Mouse (Mus musculus) cerebellum, adult 9-11 months (tissue): ENCODE measurements at regions not wholly inside any gene's neighbourhood (a gene's known extent, or its start where the extent isn't known, plus 50 kb on each side); places are given as distances from the start of the nearest gene placed in this dataset.

ENCODE experiments used
- DNase-seq: peaks from one replicate; pipeline ENCODE4 v3.0.0; 2022

DNA sequence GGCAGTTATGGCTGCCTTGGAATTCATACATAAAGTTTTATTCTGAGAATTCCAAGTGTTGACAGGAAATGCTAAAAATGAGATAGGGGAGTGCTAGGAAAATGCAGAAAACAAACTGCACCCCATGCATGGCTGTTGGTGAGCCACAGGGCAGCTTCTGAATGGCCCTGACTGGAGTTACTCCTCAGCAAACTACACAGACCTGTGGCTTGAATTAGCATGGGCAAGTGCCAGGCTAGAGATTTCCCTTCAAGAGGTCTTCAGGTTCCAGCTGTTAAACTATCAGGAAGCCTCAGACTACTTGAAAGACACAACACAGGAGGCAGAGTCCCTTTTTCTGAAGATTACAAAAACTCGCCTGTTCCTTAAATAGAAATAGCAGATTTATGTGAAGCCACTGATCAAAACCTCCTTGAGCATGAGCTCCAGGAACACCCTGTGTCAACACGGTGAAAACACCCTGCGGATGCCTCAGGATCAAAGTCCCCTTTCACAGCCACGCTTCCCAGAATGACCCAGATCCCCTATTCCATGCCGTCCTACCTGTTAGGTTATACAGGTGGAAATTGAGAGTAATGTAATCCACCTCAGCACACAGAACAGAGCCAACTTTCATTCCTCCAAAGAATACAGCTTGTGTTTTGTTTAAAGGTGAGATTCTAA, 217.9 kb upstream of the Impg1 start:
- DNase-seq = no peak

DNA sequence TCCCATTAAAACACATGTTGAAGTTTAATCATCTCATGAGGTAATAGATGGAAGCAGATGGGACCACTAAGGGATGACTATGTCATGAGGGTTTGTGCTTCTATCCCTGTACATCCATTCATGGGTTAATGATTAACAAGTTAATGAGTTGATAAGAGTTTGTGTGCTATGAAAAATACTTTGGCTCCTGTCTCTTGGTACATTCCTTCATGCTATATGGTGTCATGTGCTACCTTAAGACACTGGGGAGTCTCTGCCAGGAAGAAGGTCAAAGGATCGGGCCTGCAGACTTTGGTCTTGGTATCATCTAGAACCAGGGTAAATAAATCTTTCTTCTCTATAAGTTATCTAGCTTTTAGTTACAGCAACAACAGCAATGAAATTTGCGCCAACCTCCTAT, 216.4 kb upstream of the Impg1 start:
- no peak for DNase-seq

DNA sequence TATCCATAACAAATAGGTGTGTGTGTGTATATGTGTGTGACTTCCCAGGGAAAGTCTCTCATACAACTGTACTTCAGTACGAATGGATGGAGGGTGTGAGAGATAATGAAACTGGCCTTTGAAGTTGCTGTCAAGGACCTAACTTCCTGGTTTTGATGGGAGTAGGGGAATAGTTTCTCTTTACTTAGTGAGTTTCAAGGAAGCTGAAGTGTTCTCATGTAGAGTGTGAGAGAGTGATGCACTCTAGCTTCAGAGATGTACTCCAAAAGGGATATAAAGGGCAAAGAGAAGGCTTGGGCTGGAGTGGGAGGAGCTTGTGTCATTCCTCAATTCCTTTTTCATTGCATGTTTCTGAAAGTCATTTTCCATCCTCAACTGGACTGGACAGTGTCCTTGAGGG, 206.2 kb upstream of the Impg1 start:
- DNase-seq = no peak

DNA sequence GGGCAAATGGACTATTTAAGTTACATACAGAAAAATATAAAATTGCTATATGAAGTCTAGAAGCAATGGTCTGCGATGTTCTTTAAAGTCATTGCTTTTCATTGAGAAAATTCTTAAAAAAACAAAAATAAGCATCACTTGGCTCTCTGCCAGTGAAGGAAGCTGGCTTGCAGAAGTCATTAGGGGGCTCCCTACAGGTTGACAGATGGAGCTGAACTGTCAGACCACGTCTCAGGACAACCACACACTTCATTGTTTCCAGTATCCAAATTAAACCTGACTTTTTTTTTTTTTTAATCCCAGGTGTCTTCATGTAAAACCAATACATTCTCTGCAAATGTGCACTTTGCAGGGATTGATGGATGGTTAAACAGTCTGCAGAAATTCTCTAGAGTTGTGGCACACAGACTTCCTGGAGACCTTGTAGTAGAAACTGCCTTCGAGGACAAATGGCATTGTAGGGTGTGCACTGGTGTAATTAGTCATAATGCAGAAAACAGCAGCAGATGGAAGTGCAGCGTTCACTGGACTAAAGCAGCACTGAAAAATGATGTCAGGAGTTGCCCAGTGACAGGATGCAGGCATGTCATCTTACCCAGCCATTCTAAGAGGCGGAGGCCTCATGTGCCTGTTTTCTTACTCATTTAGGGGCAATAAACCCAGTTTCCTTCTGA, 203.4 kb upstream of the Impg1 start:
- DNase-seq = no peak

DNA sequence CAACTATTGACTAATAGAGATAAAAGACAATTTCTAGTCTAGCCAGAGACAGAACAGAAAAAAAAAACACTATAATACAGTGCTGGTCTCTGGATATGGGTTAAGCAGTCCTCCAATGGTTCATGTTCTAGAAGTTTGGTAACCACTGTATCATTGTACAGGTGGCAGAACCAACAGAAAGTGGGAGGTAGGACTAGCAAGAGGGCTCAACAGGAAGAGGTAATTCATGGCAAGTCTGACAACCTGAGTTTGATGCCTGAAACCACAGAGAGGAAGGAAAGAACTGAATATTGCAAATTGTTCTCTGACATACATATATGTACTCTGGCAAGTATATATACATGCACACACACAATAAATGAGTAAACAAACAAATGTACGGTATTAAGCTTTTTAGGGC, 193.5 kb upstream of the Impg1 start:
- no peak for DNase-seq

DNA sequence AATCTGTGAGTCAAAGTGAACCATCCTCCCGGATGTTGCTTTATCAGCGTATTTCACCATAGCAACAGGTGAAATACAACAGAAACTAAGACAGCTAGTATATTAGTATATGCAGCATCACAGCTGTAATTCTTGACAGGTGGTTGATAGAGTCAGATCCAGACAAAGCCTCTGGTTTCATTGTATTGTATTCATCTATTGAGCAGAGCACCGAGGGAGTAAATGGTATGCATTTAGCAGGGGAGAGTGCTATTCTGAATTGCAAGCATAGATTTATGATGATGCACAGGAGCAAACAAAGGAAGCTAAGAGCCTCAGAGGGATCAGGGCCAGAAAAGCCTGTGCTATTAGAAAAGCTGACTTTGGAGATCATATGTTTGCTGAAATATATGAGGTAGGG, 149.8 kb upstream of the Impg1 start:
- no peak for DNase-seq

DNA sequence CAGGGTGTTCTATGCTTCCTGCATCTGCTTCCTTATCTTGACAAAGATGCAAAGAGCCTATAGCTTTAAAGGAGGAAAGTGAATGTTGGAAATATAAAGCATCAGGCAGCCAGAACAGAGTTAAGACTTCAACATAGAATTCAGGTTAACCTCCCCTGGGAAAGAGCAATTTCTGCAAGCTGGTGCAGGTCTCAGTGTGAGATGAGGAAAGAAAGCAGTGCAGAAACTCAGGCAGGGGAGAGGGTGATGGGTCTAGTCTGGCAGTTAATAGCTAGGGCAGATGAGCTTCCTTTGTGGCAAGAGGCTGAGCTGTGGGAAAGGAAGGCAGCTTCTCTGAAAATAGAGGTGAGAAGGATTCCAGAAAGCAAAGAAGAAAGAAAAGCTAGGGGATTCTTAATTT, 134.7 kb upstream of the Impg1 start:
- DNase-seq = no peak

DNA sequence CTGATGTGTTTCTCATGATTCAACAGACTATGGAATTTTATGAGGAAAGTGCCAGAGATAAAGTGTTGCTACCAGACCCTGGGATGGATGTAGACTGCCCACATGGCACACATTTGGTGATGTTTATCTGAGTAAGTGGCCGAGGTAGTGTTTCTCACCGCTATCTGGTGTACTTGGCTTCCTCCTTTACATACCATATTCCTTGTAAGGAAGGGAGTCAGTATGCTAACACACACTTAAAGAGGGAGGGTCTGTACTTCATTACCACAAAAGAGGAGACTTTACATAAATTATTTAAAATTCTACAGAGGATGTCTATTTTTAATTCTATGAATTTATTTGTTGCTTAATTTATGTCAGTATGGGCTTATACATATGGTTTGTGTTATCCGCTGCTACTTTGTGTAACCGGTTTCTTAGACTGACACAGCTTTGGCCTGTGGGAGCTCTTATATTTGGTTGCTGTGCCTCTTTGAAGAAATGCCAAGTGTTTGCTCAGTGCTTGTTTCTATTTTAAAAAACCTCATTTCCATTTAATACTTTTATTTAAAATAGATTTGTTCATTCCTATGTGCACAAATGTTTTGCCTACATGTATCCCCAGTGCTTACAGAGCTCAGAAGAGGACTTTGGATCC, 100.2 kb upstream of the Impg1 start:
- DNase-seq = no peak

DNA sequence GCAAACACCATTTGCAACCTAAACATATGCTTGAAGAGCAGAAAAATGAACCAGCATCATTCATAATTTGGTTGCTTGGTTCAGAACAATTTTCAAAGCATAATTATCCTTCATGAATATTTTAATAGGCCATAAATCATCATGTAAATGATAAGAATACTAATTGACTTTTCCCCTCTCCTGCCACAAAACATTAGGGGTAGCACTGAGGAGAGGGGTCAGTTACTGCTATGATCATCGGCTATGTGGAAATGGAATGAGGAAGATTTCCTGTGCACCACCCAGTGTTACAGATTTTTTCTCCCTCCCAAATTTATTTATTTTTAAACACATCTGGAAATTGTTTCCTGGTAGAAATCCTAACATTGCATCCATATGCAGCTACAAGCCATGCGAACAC, 98.4 kb upstream of the Impg1 start:
- DNase-seq = no peak

DNA sequence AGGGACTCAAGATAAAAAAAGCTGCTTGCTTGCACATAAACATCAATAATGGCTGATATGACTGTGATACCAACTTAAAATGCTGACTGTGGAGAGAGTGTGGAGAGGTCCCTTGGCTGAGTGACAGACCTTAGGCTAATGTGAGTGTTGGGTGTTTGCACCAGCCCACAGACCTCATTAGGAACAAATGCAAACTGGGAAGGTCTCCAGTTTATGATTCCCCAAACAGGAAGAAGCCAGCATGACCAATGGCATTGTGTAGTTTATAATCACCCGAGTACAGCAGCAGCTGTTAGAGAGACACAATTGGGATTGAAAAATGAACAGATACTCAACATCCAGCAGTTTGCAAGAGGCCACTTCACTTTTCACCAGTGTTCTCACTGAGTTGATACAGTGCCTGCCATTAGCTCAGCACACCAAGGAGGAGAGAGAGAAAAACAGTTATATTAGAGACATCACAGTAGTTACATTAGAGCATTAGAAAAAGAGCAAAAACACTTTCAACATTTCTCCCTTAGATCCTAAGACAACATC, 90.3 kb upstream of the Impg1 start:
- no peak for DNase-seq
